Mouse (Mus musculus) megakaryocyte, embryonic 14.5 days (primary cell): ENCODE data around the gene 1700109H08Rik.

ENCODE experiments used
- FLI1 ChIP-seq: IDR thresholded peaks from 2 replicates; pipeline ENCODE4 v1.6.1; 2012; ENCODE audit warnings: low read length, inconsistent platforms, mixed read lengths
- GATA1 ChIP-seq: IDR thresholded peaks from 3 replicates; pipeline ENCODE4 v1.6.1; 2012; ENCODE audit warnings: mixed read lengths, low read length, inconsistent platforms, borderline replicate concordance

DNA sequence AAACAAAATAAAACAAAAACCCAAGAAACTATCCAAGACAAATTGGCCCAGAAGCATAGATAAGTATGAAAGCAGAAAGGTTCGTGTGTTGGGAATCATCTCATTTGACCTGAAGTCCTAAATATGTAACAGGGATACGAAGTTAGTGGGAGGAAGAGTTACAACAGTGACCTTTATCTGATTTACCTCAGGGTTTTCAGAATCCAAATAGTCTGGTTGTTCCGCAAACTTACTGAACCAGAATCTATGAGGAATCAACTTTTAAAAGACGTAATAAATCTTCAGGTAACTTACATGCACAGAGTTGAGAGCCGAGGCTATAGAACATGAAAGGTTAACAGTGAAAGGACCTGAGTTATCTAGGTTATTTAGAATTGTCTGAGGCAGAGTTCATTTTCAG lies 27.4 kb downstream of the 1700109H08Rik start:
- TF ChIP-seq GATA1 (no peak), FLI1 (no peak)
